Mouse (Mus musculus) layer of hippocampus, postnatal 36 days (tissue): ENCODE data around the gene Fbxo3. TPM values are rescaled to one million over a fixed set of nuclear protein-coding genes. Genes with fewer than 3 reads are reported as not detected.
"Not testable (repeated sequence)": the region's sequence is repeated elsewhere in the genome, so short reads cannot be mapped to it uniquely, and the experiment has no call there.

Source experiments
- DNase-seq, 2 experiments: peaks; one replicate each; pipeline ENCODE4 v3.0.0; 2022
- total RNA-seq, 2 experiments: library from RNA; stranded (reverse); gene quantifications; 2 replicates each; pipeline ENCODE4 v1.2.3; 2021

Fbxo3 gene
- total RNA-seq, 2 experiments from 2014 or later = 48.7 to 49.2 TPM

DNA sequence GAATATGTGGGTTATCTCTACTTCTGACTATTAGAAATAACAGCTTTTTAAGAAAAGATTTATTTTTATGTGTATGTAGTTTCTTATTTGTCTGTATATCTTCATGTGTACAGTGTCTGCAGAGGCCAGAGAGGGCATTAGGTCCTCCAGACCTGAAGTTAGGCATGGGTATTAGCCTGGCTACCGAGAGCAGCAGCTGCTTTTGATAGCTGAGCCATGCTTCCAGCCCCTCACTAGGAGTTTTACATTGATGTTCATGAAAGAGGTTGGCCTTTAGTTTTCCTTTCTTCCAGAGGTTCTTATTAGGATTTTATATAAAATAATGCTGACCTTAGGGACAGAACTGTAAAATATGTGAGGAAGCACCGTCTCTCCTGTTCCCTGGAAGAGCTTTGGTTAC is 10.7 kb downstream of the Fbxo3 start:
- no peak for DNase-seq

DNA sequence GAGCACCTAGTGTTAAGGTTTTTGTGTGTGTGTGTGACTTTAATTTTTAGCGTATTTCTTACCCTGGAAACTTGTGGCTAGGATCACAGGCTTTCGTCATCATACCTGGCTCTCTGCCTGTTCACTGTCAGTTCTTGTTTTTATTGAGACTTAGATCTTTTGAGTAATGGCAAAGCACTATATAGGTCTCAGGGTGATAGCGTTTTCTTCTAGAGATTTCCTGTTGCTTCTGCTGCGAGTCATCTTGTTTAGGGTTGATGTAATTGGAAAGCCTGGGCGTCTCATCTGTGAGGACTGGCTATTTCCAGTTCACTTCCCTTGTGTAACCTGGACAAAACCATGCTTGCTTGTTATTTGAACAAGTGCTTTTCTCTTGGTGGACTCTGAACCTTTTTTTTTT is 14.1 kb downstream of the Fbxo3 start:
- DNase-seq = no peak

DNA sequence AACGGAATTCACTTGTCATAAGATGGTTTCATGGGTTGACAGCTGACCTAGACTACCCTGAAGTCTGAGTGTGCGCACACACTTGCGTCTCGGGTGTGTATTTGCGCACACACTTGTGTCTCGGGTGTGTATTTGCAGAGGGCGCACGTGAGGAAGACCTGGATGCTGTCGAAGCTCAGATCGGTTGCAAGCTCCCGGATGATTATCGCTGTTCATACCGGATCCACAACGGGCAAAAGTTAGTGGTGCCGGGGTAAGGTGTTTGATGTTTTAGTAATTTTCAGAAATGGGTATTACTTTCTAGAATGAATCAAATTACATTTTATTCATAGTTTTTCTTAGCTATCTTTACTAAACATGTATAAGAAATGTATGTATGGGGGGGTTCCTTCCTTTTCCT is 15.2 kb downstream of the Fbxo3 start:
- no peak for DNase-seq

DNA sequence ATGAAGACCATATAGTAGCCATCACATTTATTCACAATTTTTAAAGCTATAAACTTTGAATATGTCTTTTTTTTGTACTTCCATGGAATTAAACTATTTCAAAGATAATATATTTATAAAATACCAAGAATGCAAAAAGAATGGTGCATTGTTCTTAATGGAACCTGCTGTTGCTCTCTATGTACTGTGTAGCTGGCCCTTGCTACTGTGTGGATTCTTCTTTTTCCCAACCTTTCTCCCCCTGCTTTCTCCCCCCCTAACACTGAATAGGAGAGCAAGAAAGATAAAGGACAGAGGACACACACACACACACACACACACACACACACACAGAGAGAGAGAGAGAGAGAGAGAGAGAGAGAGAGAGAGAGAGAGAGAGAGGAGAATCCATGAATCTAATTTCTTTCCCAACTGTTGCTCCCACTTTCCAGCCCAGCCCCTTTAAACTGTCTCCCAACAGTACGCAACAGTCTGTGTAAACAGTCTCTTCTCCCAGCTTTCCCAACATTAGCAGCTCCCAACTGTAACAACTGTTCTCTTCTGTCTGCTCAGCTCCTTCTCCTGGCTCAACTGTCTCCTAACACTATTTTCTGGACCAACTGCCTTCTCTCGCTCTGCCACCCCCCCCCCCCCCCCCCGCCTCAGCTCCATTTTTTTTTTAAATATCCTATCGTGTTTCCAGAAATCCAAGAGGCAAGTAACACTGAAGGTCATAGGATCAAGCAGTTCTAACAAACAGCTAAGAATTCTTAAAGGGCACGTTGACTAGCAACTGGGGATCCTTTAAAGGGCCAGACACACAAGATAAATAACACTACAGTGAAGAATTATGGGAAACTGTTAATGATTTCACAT is 16.3 kb downstream of the Fbxo3 start:
- no peak for DNase-seq

DNA sequence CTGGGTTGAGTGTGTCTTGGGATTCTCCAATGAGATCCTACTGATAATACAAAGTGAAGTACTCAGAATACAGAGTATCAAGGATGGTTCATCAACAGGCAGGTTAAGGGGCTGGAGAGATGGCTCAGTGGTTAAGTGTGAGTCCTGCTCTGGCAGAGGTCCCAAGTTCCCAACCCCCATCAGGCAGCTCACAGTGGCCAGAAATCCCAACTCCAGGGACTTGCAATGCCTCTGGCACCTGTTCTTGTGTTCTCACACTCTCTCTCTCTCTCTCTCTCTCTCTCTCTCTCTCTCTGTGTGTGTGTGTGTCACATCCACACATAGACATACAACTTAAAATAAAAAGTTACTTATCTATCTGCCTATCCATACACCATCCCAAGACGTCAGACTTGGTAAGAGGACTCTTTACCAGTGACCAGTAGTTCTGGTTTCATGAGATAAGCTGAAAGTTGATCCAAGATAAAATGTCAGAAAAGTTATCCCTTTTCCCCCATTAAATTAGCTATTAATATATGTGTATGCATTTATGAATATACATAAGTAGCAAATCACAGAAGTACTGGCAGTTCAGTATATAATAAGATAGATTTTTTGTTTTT is 17.1 kb downstream of the Fbxo3 start:
- DNase-seq = no peak

DNA sequence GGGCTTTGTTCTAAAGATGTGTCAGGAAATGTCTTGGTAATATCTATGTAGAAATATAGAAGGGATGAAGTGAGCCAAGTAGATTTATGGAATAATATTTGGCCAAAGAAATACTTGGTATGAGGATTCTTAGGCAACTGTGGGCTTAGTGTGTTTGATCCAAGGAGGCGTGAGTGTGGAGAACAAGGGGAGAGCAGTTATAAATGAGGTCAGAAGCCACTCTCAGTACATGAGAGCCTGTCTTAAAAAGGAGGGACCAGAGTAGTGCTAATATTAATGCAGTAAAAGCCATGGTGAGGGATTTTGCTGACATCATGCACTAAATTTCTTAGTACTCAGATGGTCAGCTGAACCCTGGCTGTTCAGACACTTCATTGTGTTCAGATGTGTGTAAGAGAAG is 30.9 kb downstream of the Fbxo3 start:
- DNase-seq = no peak

DNA sequence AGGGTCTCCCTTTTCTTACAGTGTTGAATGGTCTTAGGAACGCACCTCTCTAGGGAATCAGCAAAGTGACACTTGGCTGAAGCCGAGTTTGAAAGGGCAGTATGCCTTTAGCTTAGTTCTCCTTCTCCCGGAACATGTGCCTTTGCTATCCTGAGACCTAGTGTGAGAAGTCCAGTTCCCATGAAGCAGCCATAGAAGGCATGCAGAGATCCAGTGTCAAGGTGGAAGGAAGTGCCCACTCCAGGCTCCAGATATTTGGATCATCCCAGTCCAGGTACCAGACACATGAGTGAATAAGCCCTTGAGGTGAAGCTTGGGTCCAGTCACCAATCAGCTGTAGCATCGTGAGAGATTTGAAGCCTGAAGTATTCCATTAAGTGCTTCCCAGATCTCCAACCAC is 31.4 kb downstream of the Fbxo3 start:
- DNase-seq = no peak

DNA sequence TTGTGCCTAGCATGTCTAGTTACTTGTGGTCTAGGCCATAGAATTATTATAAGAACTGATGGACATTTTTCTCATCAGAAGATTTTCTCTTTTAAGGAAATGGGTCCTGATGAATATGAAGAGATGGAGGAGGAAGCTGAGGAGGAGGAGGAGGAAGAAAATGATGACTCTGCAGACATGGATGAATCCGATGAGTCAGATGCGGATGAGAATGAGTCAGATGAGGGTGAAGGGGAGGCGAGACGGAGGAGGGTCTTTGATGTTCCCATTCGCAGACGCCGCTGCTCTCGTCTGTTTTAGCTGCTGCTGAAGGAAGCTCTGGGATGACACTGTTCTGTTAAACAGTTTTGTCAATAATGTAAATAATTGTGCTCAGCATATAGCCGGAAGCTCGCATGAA is 32.3 kb downstream of the Fbxo3 start:
- no peak for DNase-seq

DNA sequence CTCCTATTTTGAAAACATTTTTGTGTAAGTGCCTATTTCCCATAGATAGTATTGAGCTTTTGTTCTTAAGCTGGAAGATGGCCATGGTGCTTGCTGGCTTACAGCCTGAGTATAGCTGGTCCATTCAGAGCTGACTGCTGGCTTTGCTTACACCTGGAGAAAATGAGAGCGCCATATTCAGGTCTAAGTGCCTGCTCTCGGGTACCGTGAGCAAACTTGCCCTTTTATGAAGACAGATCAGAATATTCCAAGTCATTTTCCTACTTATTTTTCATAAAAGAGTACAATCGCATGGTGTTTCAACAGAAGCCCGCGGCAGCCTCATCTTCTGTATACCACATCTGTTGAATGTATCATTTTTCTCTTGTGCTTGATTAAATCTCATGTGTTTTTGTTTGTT is 33.5 kb downstream of the Fbxo3 start:
- no peak for DNase-seq

DNA sequence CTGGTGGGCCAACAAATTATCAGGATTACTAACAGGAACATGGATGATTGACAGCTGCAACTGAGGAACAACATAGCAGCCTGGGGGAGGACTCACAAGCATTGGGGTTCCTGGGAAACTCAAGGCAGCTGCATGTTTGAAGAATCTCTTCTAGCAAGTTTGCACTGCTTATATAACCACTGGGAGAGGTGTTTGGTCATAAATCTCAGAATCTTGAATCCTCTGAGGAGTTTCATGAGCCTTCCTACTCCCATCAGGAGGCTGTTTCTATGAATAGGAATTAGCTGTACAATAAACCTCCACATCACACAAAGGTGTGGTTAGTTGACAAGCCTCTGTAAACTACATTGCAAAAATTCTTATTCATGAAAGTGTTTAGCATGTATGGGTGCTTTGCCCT is 35.1 kb downstream of the Fbxo3 start:
- no peak for DNase-seq

DNA sequence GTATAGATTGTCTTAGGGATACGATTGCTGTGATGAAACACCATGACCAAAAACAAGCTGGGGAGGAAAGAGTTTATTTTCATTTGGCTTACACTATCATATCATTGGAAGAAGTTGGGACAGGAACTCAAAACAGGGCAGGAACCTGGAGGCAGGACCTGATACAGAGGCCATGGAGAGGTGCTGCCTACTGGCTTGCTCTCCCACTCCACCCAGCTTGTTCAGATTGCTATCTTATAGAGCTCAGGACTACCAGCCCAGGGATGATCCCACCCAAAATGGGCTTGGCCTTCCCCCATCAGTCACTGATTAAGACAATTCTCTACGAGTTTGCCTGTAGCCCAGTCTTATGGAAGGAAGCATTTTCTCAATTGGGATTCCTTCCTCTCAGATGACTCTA is 36.6 kb downstream of the Fbxo3 start:
- no peak for DNase-seq

DNA sequence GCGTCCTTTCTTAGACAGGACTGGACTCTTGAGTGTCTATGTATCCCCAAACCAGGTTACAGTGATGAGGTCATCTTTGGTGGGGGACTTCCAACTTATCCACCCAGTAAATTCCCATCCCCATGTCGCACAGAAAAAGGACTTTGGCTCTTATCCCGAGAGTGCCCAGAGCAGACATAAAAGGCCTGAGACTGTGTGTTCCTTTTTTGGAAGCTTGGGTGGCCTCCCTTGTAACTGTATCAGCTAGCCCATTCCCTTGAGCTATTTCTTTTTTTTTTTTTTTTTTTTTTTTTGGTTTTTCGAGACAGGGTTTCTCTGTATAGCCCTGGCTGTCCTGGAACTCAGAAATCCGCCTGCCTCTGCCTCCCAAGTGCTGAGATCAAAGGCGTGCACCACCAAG is 38.0 kb downstream of the Fbxo3 start, which contains the start of gene Gm10912:
Gm10912 (plus strand) TSS at position 301 of the 400 bp plus-strand sequence.
- DNase-seq = not testable (repeated sequence)

DNA sequence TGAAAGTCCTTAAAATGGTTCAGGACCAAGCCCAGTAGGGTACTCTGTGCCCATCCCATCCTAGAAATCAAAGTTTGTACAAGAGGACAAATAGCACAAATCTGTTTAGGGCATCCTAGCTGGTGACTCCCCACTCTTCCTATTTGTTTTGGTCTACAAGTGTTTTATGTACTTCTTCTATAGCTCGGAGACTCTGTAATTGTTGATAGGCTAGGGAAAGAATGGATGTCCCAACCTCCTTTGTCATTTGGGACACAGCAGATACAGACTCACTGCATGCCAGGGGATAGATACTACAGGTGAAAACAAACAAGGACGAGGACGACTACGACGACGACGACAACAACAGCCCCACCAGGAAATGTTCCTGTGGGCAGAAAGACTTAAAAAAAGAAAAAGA is 40.9 kb downstream of the Fbxo3 start, which contains the start of gene Gm10799:
Gm10799 (minus strand) TSS at position 101 of the 400 bp plus-strand sequence.
- DNase-seq = not testable (repeated sequence)

DNA sequence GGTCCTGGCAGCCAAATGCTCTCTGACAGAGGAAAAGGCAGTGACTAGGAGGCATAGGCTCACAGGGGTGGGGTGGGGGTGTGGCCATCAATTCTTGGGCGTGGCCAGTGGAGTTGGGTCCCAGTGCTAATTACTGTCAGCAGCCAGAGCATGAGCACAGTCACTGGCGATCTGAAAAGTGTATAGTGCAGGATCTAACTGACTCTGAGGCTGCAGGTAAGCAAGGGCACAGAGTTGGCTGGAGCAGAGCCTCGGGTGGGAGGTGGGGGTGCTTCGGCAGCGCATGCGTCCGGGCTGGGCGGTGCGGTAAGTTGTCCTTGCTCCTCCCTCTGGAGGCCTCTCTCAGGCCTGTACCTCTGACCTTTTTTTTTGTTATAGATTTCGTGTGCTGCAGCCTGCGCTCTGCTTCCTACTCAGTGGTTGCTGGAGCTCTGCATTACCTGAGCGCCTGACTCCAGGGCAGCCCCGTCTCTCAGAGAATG is 42.2 kb downstream of the Fbxo3 start, which contains the start of gene Cd59b:
Cd59b (plus strand) TSS at position 146 of the 482 bp plus-strand sequence.
- DNase-seq = no peak

DNA sequence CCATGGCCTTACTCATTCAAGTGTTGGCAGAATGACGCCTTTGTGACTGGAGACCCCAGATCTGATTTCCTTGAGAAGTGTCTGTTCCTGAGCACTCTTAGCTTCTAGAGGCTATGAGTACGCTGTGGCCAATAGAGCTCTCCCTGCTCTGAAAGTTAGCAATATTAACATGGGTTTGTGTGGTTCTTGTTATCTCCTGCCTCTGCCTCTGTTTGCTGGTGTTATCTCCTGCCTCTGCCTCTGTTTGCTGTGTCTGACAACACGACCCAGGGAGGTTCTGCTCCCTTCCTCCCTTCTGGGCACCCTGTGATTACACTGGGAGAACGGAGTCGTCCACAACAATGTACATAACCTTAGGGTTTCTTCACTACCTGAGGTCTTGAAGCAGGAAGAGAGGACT is 50.8 kb downstream of the Fbxo3 start:
- DNase-seq = not testable (repeated sequence)

DNA sequence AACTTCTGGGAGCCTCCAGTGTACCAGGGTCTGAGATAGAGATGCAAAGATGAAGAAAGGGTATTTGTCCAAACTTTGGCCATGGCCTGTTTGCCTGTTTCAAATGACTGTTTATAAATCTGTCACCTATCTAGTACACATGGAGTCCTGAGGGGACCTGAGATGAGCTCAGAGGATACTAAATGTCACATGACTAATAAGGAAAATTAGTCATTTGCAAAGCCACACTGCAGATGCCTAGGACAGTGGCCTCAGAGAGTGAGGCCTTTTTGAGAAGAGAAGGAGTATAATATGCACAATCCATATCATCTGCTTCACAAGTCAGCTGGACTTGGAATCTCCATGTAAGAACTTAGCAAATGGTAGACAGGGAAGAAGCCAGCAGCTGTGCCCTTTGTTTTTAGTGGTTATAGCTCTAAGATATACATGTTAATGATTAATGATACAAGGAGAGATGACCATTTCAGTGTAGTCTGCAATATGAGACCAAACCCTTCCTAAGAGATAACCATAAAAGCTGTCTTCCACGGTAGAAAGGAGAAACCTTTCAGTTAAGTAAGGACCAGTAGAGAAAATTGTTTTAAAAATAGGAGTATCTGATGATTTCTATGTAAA is 54.0 kb downstream of the Fbxo3 start:
- DNase-seq = not testable (repeated sequence)

DNA sequence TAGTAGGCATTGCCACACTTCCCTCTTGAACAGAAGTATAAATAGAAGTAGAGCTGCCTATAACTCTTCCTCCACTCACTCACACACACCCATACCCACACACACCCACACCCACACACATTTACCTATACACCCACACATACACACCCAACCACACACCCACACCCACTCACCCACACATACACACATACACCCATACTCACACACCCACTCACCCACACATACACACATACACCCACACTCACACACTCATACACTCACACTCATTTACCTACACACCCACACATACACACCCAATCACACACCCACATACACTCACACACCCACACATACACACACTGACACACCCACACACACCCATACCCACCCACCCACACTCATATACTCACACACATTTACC is 55.0 kb downstream of the Fbxo3 start:
- DNase-seq = no peak

DNA sequence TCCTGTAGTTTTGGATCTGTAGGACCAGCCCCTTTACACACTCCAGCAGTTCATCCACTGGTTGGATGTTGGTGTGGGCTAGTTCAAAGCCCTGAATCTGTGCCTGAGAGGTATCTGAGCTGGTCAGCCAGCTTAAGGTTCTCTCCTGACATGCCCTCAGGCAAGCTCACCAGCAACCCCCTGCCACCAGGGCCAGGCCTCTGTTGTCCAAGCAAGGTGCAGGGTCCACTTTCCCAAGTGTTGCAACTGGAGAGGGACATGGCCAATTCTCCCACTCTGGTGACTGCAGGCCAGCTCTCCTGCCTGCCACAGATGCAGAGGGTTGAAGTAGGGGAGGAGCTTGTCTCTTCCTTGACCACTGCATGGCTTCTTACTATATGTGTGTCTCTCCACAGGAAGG is 56.5 kb downstream of the Fbxo3 start:
- not testable (repeated sequence) for DNase-seq

DNA sequence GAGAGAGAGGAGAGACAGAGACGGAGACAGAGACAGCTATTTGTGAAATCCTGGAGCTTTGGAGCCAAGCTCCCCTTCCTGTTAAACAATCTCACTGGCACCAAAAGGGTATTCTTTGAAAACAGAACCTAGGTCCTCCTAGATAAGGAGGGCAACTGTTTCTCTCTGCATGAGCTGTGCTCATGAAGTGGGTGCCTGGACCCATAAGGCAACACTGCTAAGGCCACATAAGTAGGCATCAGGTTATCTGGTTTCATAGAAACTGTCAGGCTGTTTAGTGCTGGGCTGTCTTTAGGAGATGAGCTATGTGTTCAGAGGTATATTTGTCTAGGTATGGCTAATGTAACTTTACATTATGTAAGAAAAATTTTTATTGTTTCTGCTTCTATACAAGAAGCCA is 60.0 kb downstream of the Fbxo3 start:
- DNase-seq = not testable (repeated sequence)

DNA sequence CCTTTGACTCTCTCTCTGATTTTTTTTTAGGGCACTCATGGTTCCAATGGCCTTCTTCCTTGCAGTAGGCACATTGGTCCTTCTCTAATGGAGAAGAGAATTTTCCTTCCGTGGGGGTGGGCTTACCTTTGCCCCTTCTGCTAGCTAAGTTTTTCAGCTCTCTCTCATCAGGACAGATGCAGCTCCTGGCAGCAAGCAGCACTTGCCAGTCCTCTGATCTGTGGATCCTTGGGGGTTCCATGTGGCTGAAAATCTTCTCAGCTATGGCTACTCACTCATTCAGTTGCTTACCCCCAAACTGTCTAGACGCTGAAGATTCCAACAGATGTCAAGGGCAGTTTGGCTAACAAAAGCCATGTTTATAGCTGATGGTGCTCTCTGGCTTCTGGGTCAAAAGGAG is 65.8 kb downstream of the Fbxo3 start:
- DNase-seq = no peak

DNA sequence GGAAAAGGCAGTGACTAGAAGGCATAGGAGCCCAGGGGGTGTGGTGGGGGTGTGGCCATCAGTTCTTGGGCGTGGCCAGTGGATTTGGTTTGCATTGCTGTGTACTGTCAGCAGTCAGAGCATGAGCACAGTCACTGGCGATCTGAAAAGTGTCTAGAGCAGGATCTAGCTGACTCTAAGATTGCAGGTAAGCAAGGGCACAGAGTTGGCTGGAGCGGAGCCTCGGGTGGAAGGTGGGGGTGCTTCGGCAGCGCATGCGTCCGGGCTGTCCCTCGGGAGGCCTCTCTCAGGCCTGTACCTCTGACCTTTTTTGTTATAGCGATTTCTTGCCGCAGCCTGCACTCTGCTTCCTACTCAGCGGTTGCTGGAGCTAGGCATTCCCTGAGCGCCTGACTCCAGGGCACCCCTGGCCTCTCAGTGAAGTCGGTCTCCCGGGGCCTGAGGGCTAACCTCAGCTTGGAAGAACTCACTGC is 68.3 kb downstream of the Fbxo3 start, which contains the start of gene Cd59a:
Cd59a (plus strand) TSS at position 61 of the 473 bp plus-strand sequence.
- DNase-seq = peak; percentile 25 to 31

DNA sequence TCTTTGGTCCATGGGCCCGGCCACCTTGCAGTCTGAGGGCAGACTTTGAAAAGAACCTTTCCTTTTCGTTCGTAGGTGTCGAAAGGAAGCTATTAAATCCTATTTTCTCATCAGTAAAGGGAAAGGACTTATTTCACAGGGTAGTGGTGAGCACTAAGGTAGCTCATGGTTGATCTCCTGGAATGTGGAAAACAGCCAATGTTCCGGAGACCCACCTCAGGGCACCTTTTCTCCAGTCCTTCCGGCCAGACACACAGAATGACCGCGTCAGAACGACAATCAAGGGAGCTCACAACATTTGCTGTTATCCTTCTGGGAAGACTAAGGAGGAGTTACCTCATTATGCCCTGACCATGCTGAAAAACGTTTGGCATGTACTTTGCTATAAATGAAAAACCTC is 68.7 kb downstream of the Fbxo3 start:
- DNase-seq = no peak

DNA sequence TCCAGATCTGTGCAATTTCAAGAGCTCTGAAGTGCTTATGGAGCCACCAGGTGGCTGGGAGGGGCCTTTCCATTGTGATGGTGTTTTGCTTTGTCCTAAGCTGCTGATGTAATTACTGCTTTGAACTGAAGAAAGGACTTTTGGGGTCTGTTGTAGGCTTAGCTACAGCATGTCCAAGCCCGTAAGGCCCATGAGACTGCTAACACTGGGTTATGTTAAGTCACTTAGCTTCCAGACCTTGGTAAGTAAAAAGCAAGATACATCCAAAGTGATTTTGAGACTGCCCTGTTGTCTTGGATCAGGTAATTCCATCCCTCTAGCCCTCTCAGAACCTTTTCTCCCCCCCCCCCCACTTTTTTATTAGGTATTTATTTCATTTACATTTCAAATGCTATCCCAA is 69.3 kb downstream of the Fbxo3 start:
- not testable (repeated sequence) for DNase-seq
